Mouse (Mus musculus): ENCODE measurements around the gene Cfhr2.

DNA sequence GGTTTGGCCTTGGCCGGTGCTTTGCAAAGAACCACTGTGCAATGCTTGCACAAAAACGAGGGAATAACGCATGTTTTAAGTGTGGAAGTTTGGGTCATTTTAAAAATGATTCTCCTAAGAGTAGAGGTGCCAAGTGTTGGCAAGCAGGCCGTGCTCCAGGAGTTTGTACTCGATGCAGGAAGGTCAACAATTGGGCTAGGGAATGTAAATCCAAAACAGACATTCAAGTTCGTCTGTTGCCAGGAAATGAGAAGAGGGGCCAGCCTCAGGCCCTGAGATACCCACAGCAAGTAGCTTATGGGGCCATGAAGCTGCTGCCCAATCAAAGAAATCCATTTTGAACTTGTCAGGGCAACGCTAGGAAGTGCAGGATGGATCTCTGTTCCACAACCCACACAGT lies 18.8 kb downstream of the Cfhr2 start:
- TF ChIP-seq CTCF (IDR thresholded peaks at IDR 0.05; ENCODE audit: extremely low read depth, insufficient read length, insufficient replicate concordance, low read depth, low read length), result no peak
- no peak for TF ChIP-seq POLR2A (IDR thresholded peaks at IDR 0.05; ENCODE audit: low read depth, low read length)

All from small intestine, adult 2 months (tissue).